Mouse (Mus musculus): ENCODE data around the gene Mier1.
A peak's percentile ranks its signal among the peaks of the same experiment; 100 is the strongest.
"Not testable (repeated sequence)": the region's sequence is repeated elsewhere in the genome, so short reads cannot be mapped to it uniquely, and the experiment has no call there.

Mier1 gene

GRCm38 (mm10) chr4:103114184-103115111 lies at the start of gene Mier1, which contains the start of gene Wdr78:
Gene Mier1, plus strand, starts transcription at chr4:103114390.
Gene Wdr78, minus strand, starts transcription at chr4:103114555.
- DNase-seq: peak; percentile 92

DNA sequence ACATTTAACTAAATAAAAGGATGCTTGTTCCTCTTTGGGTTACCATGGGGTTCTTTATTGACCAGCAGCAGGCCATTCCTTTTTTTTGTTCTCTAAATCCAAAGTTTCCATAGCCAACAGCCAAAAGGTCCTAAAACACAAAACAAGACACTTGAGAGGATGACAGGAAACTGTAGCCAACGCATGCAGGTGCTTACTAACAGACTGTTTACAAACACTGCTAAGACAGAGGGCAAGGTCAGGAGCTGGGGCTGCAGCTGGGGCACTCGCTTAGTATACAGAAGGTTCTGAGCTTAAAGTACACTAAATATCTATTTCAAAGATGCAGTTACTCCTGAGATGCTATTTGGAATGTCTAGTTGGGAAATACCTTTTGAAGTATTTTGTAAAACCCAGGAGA lies 49.8 kb upstream of the Mier1 start:
- no peak for DNase-seq

DNA sequence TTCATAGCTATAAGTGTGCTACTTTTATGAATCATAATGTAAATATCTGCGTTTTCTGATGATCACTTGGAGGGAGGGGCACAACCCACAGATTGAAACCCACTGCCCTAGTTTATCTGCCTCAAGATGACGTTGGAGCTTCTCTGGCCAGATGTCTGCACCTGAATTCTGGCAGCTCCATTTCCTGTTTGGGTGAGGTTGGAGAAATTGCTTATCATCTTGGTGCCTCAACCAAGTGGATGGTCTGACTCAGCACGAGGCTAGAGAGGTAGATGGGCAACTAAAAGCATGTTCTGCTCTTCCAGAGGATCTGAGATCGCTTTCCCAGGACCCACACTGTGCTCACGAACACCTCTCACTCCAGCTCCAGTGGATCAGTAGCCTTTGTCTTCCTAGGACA lies 49.2 kb upstream of the Mier1 start:
- no peak for DNase-seq

- DNase-seq: no peak
These were observed 46.1 kb upstream of the Mier1 start for GRCm38 (mm10) chr4:103067906-103068655.

GRCm38 (mm10) chr4:103070631-103071030 lies 43.6 kb upstream of the Mier1 start:
- no peak for DNase-seq

- no peak for DNase-seq
These were observed 29.0 kb upstream of the Mier1 start for GRCm38 (mm10) chr4:103085237-103085636.

DNA sequence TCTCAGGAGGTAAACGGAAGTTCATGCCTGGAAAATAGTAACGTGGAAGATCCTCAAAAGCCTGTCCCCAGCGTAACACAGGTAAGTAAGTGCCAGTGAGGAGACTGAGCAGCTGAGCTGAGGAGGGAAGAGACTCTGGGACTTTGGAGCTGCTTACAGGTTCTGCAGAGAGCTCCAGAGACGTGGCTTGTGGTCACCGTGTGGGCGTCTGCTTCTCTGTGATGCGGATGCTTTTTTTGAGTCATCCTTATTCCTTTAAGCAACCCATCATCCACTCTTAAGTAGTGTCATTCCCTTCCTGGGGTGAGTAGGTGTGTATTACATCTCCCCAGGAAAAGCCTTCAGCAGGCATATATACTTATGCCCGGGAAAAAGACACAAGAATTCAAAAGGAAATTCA lies 18.3 kb upstream of the Mier1 start:
- DNase-seq: no peak

- DNase-seq: no peak
These were observed 15.7 kb upstream of the Mier1 start for GRCm38 (mm10) chr4:103098532-103098931.

DNA sequence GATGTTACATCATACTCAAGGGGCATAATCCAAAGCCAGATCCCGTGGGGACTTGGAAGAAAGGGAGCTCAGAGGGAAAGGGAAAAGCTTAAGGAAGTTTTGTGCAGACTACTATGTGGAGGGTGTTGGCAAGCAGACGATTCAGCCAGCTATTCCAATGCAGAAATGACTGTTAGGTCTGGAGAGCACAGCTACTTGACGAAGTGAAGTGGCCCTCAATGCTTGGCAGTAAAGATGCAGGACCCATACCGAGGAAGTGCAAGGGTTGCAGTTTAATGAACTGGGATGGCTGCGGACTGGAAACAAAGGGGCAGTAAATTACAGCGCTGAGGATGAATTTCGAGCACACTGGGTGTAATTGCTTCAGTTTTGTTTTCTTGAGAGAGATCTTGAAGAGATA lies 1.5 kb upstream of the Mier1 start:
- DNase-seq: no peak

DNA sequence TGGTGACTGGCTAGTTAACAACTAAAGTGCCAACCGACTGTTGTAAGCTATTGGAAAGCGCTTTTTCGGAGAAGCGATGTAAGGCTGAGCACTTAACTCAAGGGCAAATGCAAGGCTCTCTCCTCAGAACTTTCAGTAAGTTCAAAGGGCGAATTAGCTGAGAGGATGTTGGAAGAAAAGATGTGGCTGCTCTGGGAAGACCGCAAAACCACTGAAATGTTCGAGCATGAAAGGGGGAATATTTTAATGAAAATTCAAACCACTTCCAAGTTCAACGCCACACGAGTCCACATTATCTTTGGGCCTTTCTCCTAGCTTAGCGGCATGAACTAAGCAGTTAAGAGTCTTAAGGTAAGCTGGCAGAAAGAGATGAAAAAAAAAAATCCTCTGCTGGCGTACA lies 788 bp upstream of the Mier1 start:
- DNase-seq: no peak

DNA sequence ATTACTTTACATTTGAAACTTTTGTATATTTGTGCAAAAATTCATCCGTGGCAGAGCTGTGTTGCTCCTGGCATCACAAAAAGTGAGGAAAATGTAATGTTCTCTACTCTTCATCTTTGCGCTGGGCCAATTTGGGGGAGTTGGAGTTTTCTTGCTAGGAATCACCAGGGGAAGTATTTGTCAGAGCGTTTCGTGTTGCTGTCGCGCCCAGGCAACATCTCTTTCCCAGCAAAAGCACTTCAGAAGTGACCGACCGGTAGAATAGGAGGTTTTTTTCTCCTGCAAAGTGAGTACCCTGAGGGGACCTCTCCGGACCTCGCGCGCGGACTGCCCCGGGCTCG lies 4.7 kb downstream of the Mier1 start:
- DNase-seq: no peak

- peak; percentile 69 for DNase-seq
These were observed 5.2 kb downstream of the Mier1 start for GRCm38 (mm10) chr4:103119229-103120027.

GRCm38 (mm10) chr4:103120028-103120384 lies 5.8 kb downstream of the Mier1 start:
- no peak for DNase-seq

DNA sequence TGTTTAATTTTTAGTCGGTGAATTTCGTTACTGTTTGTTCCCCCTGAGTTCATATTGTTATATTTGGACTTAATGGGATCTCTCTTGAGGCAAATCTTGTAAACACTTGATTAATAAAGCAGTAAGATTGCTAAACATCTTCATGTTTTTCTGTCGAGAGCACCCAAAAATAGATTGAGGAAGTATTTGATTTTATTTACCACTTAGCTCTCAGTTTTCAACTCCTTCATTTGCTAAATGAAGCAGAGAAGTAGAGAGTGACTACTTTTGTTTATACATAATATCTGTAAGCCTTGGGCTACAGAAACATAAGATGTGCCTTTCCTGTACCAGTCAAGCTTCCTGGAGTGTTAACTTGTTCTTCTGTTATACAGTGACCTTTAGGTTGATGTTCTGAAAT lies 6.2 kb downstream of the Mier1 start:
- DNase-seq: no peak

- no peak for DNase-seq
These were observed 6.7 kb downstream of the Mier1 start for GRCm38 (mm10) chr4:103120874-103121389.

DNA sequence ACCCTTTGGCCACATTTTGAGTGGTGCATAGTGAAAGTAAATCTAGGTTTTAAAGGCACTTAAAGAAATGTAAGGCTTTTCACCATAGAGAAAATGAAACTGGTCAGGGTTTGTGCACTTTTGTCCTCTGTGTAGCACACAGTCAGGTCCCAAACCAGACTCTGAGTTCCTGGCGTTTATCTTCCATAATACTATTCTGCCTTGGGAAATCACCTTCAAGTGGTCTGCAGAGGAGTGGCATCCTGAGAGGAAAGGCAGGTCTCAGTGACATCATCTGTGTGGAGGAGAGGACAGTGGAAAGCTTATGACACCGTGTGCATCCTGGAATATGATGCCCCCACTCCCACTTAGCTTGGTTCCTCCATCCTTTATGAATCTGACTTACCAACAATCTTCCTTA lies 8.9 kb downstream of the Mier1 start:
- DNase-seq: no peak

- DNase-seq: no peak
These were observed 9.4 kb downstream of the Mier1 start for GRCm38 (mm10) chr4:103123606-103124005.

DNA sequence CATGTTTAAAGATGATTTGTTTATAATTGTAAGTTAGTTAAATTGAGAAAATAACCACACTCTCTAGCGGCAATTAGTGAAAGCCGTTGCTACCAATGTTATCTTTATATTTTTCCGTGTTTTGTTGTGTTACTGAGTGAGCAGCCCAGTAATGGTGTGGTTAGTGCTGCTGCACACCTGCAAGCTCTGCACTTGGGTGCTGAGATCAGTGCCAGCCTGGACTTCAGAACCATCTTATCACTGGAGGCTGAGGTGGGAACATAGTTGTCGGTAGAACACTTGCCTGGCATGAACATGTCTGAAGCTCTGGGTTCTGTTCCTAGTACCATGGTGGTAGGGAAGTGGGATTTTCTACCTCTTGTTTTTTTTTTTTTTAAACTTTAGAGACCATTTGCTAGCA lies 12.3 kb downstream of the Mier1 start:
- no peak for DNase-seq

- no peak for DNase-seq
These were observed 22.8 kb downstream of the Mier1 start for GRCm38 (mm10) chr4:103136946-103137345.

DNA sequence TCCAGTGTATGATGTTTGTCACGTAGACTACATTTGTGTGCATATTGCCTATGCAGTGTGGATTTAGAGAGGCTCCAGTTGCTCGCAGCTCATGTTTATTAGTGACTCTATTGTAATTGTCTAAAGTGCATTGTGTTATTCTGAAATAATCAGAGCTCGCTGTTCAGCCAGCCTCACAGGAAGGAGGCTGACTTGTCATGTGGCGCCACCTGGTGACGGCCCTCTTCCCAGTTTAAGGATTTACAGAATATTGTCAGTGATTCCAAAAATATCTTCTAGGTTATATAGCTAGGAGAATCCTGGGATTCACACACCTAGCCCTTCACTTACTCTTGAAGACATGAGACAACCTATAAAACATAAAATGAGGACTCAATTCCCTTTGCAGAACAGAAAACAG lies 32.1 kb downstream of the Mier1 start:
- peak; percentile 88 for DNase-seq

- DNase-seq: no peak
These were observed 37.8 kb downstream of the Mier1 start for GRCm38 (mm10) chr4:103151946-103152345.

GRCm38 (mm10) chr4:103158781-103159180 lies 44.6 kb downstream of the Mier1 start:
- DNase-seq: no peak

GRCm38 (mm10) chr4:103166198-103166597 lies 52.0 kb downstream of the Mier1 start:
- DNase-seq: not testable (repeated sequence)
